Mouse (Mus musculus) heart, embryonic 16.5 days (tissue): Measurements from ENCODE around the gene Ccpg1. TPM values are rescaled to one million over a fixed set of nuclear protein-coding genes. Genes with fewer than 3 reads are reported as not detected.

Source experiments
- ATAC-seq: fragments of 200-750 bp; cut with Nextera tagmentation; replicated peaks from 2 replicates; pipeline ENCODE4 v1.8.0; 2017; ENCODE audit warnings: moderate number of reproducible peaks; ENCODE audit not compliant: insufficient read depth, low FRiP score; ENCODE audit errors: extremely low read depth
- H3K27ac ChIP-seq: fragments of 300-500 bp; sonication (generic); 2 replicates; pipeline ENCODE4 v1.5.1; 2014; ENCODE audit warnings: mild to moderate bottlenecking, low read length, control low read depth, moderate library complexity
- H3K27me3 ChIP-seq: fragments of 300-500 bp; sonication (generic); 2 replicates; pipeline ENCODE4 v1.6.1; 2014; ENCODE audit warnings: low read length, mixed read lengths; ENCODE audit not compliant: control insufficient read depth, insufficient read depth
- H3K36me3 ChIP-seq: fragments of 300-500 bp; sonication (generic); 2 replicates; pipeline ENCODE4 v1.6.1; 2014; ENCODE audit not compliant: control insufficient read depth, insufficient read depth
- H3K4me1 ChIP-seq: fragments of 300-500 bp; sonication (generic); 2 replicates; pipeline ENCODE4 v1.6.1; 2014; ENCODE audit warnings: low read length, mixed read lengths; ENCODE audit not compliant: control insufficient read depth, insufficient read depth
- H3K4me2 ChIP-seq: fragments of 300-500 bp; sonication (generic); 2 replicates; pipeline ENCODE4 v1.6.1; 2014; ENCODE audit warnings: low read depth, mild to moderate bottlenecking, control low read depth, low read length
- H3K4me3 ChIP-seq: fragments of 300-500 bp; sonication (generic); 2 replicates; pipeline ENCODE4 v1.5.1; 2014; ENCODE audit warnings: mild to moderate bottlenecking, control low read depth, low read length
- H3K9ac ChIP-seq: fragments of 300-500 bp; sonication (generic); 2 replicates; pipeline ENCODE4 v1.6.1; 2014; ENCODE audit warnings: low read length, control low read depth
- H3K9me3 ChIP-seq: fragments of 300-500 bp; sonication (generic); replicated peaks from 2 replicates; pipeline ENCODE4 v1.6.1; 2016; ENCODE audit warnings: low read length; ENCODE audit not compliant: control insufficient read depth
- WGBS: fragments of 180-500 bp; shearing (Covaris S2); extraction: QIAGEN DNeasy Blood & Tissue Kit; methylation state at CpG from one replicate; pipeline ENCODE4 v1.1.7; 2014; 5-methylcytosine and 5-hydroxymethylcytosine counted together
- polyA plus RNA-seq: library from polyadenylated mRNA; unstranded; fragments of >200 nt; fragmentation: Nextera tagmentation; extraction: Ambion mirVana; gene quantifications from 2 replicates; pipeline ENCODE4 v1.2.1, GENCODE M21; 2015

Gene Ccpg1
- polyA plus RNA-seq, 1 experiment from 2014 or later, result 35.8 TPM

DNA sequence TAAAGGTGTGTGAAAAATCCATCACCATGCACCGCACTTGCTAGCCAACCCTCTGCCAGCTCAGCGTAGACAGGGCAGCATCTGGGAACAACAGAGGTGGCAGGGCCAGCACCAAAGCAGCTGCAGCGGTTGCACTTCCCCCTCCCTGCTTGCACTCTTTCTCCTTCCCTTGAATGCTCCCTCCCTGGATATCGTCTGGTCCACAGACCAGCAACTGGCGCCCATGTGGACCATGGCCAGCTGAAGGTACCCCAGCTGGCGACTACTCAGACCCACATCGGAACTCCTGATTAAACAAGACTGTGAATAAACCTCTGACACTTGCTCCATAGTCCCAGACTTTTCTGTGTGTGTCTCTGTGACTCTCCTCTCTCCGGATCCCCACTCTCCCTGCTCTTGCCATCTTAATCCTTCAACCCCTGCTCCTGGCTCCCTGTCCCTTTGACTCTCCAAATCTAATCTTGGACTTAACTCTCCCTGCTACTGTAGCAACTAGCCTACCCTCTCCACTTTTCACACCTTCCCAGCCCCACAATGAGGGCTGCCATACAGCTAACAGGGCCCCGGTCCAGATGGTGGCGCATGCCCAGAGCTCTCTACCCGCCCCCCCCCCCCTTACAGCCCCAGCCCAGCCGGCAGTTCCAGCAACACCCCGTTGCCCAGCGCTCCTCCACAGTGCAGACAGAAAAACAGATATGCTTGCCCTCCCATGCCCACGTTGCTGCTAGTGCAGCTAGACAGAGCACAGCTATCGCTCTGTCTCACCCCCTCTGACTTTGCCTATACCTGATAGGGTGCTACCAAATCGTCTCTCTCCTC is 40.8 kb downstream of the Ccpg1 start:
- Histone ChIP-seq H3K4me3 (peak overlapping the region; percentile 5; the same call in 1 of the 2 replicates), H3K9ac (peak overlapping the region; percentile 42), H3K36me3 (peaks cover 10% of the 10 kb centered on the region), H3K9me3 (no peaks in the 10 kb centered on the region), H3K27me3 (no peaks in the 10 kb centered on the region), H3K27ac (peak overlapping the region; percentile 68), H3K4me2 (peak overlapping the region; percentile 49), H3K4me1 (no peaks in the 10 kb centered on the region)
- 24% methylated on average over 16 of the region's 17 CpGs for WGBS
- peak; percentile 88 for ATAC-seq

DNA sequence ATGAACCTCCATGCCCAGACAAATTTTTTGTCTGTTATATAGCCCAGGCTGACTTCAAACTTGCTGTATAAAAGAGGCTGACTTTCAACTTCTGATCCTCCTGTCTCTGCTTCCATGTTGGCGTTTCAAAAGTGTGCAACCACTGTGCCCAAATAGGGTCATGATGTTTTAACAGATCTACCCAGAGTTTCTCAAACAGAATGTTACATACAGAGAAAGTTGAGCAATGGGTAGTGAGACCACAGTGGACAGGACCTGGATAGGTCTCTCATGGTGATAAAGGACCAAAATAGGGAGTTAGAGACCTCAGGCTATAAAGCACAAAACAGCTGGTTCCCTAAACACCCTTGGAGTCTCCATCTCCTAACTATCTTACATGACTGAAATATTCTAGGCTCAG is 45.2 kb downstream of the Ccpg1 start:
- H3K27ac ChIP-seq, result no peak overlapping the region
- 88% methylated on average over 1 of the region's 1 CpGs for WGBS

DNA sequence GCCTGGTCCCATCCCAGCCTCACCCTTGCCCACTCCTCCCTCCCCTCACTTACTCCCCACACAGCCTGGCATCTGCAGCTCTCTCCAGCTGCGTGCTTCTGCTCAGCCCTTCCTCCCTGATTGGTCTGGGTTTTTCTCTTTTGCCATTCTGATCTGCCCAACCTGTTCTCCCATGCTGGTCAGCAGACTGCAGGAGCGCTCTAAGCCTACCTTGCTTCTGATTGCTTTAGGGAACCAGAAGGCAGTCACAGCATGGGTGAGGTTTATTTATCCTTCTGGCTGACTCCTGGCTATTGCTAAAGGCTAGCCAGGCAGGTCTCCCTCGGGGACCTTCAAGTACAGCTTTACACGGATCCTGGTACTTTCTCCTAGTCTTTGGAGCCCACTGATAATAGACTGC is 46.2 kb downstream of the Ccpg1 start:
- no peak for ATAC-seq
- no peak overlapping the region for H3K9ac ChIP-seq
- no peaks in the 10 kb centered on the region for H3K4me1 ChIP-seq
- no peaks in the 10 kb centered on the region for H3K27me3 ChIP-seq
- H3K4me3 ChIP-seq, result no peak overlapping the region
- no peaks in the 10 kb centered on the region for H3K9me3 ChIP-seq
- H3K36me3 ChIP-seq, result peaks cover 15% of the 10 kb centered on the region
- H3K4me2 ChIP-seq, result no peak overlapping the region
- 56% methylated on average over 4 of the region's 4 CpGs for WGBS
- no peak overlapping the region for H3K27ac ChIP-seq

More for the DNA sequence above, 45.2 kb downstream of the Ccpg1 start:
- Histone ChIP-seq H3K4me1 (no peaks in the 10 kb centered on the region), H3K9ac (no peak overlapping the region), H3K4me2 (no peak overlapping the region), H3K4me3 (no peak overlapping the region), H3K9me3 (no peaks in the 10 kb centered on the region), H3K36me3 (peaks cover 15% of the 10 kb centered on the region), H3K27me3 (no peaks in the 10 kb centered on the region)
- ATAC-seq, result no peak

DNA sequence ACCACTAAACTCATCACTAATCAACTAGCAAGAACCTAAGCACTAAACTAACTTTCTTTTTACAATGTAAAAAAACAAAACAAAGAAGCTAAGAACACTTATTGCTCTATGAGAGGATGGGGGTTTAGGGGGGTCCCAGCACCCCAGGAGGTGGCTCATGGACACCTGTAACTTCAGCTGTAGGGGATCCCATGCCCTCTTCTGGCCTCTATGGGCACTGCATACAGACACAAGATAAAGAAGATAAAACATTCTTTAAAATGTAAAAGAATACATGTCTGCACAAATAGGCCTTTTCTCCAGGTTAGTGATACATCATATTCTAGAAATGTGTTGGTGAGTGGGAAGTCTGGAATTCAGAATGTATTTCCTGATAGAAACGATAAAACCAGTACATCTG is 48.2 kb downstream of the Ccpg1 start:
- H3K36me3 ChIP-seq, result peaks cover 15% of the 10 kb centered on the region
- no peaks in the 10 kb centered on the region for H3K9me3 ChIP-seq
- H3K27me3 ChIP-seq, result no peaks in the 10 kb centered on the region
- no peak overlapping the region for H3K4me3 ChIP-seq
- no peak overlapping the region for H3K27ac ChIP-seq
- no peak overlapping the region for H3K9ac ChIP-seq
- no peaks in the 10 kb centered on the region for H3K4me1 ChIP-seq
- 98% methylated on average over 1 of the region's 1 CpGs for WGBS
- ATAC-seq, result no peak
- H3K4me2 ChIP-seq, result no peak overlapping the region

DNA sequence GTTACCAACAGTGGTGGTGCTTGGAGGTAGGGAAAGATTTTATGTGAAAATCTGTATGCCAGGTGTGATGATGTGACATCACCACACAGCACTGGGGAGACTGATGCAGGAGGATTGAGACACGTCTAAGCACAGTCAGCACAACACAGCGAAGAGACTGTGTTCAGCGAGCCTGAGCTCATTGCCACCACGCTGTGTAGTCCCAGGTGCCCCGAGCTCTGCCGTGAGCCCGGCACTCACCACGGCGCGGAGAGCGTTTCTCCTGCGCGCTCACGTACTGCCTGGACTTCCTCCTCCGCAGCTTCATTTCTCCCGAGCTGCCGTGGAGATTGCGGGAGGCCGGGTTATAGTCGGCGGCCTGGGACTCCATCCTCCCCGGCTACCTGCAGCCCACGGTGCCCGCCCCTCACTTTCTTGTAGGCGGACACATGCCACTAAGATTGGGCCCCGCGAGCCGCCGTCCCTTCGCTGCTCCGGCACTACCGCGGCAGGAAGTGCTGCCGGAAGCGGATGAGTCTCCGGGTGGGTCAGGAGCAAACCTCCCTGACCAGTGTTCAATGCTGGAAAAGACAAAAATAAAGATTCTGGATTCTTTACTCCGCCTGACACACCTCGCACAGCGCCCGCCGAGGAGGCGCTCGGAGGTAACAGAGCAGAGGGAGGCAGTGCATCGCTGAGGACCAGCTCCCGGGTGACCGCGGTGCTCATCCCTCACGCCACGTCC is 54.2 kb downstream of the Ccpg1 start:
- H3K9ac ChIP-seq, result peak overlapping the region; percentile 85
- H3K36me3 ChIP-seq, result no peaks in the 10 kb centered on the region
- ATAC-seq, result peak; percentile 82
- H3K27ac ChIP-seq, result peak overlapping the region; percentile 81
- no peaks in the 10 kb centered on the region for H3K9me3 ChIP-seq
- peak overlapping the region; percentile 82 for H3K4me3 ChIP-seq
- peaks cover 10% of the 10 kb centered on the region for H3K4me1 ChIP-seq
- H3K27me3 ChIP-seq, result no peaks in the 10 kb centered on the region
- peak overlapping the region; percentile 95 for H3K4me2 ChIP-seq
- 0% methylated on average over 49 of the region's 49 CpGs for WGBS

DNA sequence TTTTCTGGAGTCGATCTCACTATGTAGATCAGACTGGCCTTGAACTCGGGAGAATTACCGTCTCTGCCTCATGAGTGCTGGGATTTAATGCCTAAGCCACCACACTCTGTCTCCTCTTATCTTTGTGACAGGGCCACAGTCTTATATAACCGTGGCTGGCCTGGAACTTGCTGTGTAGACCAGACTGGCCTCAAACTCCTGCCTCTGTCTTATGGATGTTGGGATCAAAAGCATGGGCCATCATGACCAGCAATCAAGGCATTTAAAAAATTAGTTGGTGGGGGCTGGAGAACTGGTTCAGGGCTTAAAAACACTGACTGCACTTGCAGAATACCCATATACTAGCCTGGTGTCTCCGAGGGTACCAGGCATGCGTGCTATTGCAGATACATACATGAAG is 54.9 kb downstream of the Ccpg1 start, which contains the start of gene Pigb:
Gene Pigb, minus strand, starts transcription at position 299 of the 400 bp plus-strand sequence.
- H3K9ac ChIP-seq, result peak within 1 kb of the TSS; percentile 85
- no peaks in the 10 kb centered on the region for H3K9me3 ChIP-seq
- no peaks in the 10 kb centered on the region for H3K27me3 ChIP-seq
- H3K36me3 ChIP-seq, result no peaks in the 10 kb centered on the region
- H3K4me1 ChIP-seq, result peaks cover 10% of the 10 kb centered on the region
- peak within 1 kb of the TSS; percentile 81 for H3K27ac ChIP-seq
- 24% methylated on average over 6 of the region's 6 CpGs for WGBS
- no peak for ATAC-seq
- peak within 1 kb of the TSS; percentile 82 for H3K4me3 ChIP-seq
- H3K4me2 ChIP-seq, result peak within 1 kb of the TSS; percentile 95

DNA sequence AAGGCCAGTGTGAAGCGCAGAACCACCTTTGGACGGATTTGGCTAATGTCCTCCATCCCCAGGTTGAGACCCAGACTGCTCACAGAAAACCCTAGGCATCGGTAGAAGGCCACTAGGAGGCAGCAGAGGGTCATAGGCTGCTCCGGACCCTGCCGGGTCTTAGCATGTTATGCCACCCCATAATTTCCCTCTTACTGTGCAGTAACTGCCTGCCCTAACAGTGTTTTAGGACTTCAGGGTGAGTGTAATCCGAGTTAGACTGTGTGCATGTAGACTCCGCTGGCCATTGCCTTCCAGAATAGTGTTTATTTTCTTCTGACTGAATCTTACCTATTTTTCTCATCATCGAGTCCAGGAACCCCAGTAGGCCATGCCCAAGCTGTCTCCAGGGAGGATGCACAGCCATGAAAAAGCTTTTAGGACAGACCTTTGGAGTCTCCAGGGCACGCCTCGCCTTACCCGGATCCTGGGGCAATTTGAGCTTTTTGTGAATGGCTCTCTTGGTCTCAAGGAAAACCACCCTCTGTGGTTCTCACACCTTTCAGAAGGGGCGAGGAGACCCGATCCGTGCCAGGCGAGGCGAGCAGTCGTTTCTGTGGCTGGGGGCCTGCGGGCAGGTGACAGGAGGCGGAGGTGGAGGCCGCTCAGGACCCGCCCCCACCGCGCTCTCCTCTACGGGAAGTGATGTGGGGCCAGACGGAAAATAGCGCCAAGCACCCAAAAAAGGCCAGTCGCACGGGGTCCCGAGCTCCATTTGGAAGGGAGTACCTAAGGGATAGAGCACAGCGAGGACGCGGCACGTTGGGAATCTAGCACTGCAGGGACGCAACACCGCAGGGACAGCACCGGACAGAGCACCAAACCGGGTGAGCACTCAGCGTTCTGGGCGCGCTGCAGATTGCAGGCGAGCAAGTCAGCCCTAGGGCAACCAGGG is 59.2 kb downstream of the Ccpg1 start, which contains the start of gene Rab27a:
Gene Rab27a, plus strand, starts transcription at position 709 of the 934 bp plus-strand sequence.
- H3K27ac ChIP-seq, result no peak within 1 kb of the TSS
- no peaks in the 10 kb centered on the region for H3K27me3 ChIP-seq
- peak within 1 kb of the TSS; percentile 62 for H3K4me3 ChIP-seq
- H3K9ac ChIP-seq, result peak within 1 kb of the TSS; percentile 74
- no peaks in the 10 kb centered on the region for H3K9me3 ChIP-seq
- H3K4me1 ChIP-seq, result peaks cover 12% of the 10 kb centered on the region
- peak within 1 kb of the TSS; percentile 96 for H3K4me2 ChIP-seq
- WGBS, result under 1% methylated on average over 41 of the region's 41 CpGs
- ATAC-seq, result peak; percentile 78
- no peaks in the 10 kb centered on the region for H3K36me3 ChIP-seq

DNA sequence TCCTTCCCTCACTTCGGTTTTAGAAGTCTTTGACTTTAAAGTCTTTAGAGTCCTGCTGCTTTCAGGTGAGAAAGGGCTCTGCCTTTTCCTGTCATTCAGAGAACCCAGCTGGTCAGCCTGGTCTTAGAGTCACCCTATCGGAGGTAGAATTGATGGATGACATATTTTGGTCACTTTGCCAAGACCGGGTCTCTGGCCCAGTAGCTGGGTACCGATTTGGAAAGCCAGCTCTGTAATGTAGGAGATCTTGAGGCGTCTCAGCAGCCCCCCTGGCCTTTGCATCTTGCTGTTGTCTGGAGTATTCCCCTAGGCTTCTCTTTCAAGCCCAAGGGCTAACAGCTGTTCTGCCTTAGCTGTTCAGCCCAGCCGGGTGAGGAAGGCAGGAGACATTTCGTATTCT is 60.0 kb downstream of the Ccpg1 start:
- peak overlapping the region; percentile 62 for H3K4me3 ChIP-seq
- WGBS, result 8% methylated on average over 7 of the region's 7 CpGs
- ATAC-seq, result no peak

More for the DNA sequence above, 60.0 kb downstream of the Ccpg1 start:
- H3K27ac ChIP-seq, result no peak overlapping the region
- H3K4me1 ChIP-seq, result peaks cover 10% of the 10 kb centered on the region
- peak overlapping the region; percentile 74 for H3K9ac ChIP-seq
- peak overlapping the region; percentile 96 for H3K4me2 ChIP-seq
- H3K27me3 ChIP-seq, result no peaks in the 10 kb centered on the region
- H3K9me3 ChIP-seq, result no peaks in the 10 kb centered on the region
- no peaks in the 10 kb centered on the region for H3K36me3 ChIP-seq
